Mouse (Mus musculus): ENCODE measurements around the gene Fam98c.

The Fam98c gene

GRCm38 (mm10) chr7:29108992-29109955 lies 46.8 kb downstream of the Fam98c start:
- DNase-seq (ENCODE audit: low read depth, low spot score): no peak
